Mouse (Mus musculus) thymus, postnatal 14 days (tissue): ENCODE results near the gene Btnl6.
"Not testable (repeated sequence)": the region's sequence is repeated elsewhere in the genome, so short reads cannot be mapped to it uniquely, and the experiment has no call there.

Experiments
- DNase-seq: peaks from one replicate; pipeline ENCODE4 v3.0.0; 2021

The Btnl6 gene

GRCm38 (mm10) chr17:34496539-34496938 lies 20.6 kb downstream of the Btnl6 start:
- DNase-seq = no peak

- not testable (repeated sequence) for DNase-seq
These were observed 22.0 kb downstream of the Btnl6 start for GRCm38 (mm10) chr17:34495156-34495555.

- DNase-seq = no peak
These were observed 24.4 kb downstream of the Btnl6 start for GRCm38 (mm10) chr17:34492796-34493195.

GRCm38 (mm10) chr17:34477238-34478013 lies 39.7 kb downstream of the Btnl6 start, which contains the start of gene Btnl4:
TSS of gene Btnl4 (minus strand) at chr17:34477318.
- DNase-seq = not testable (repeated sequence)

- no peak for DNase-seq
These were observed 40.7 kb downstream of the Btnl6 start for GRCm38 (mm10) chr17:34476427-34476826.

GRCm38 (mm10) chr17:34475060-34475459 lies 42.1 kb downstream of the Btnl6 start:
- no peak for DNase-seq

GRCm38 (mm10) chr17:34470491-34470890 lies 46.7 kb downstream of the Btnl6 start:
- no peak for DNase-seq

GRCm38 (mm10) chr17:34465906-34466305 lies 51.2 kb downstream of the Btnl6 start:
- not testable (repeated sequence) for DNase-seq

GRCm38 (mm10) chr17:34459255-34459654 lies 57.9 kb downstream of the Btnl6 start:
- no peak for DNase-seq
